Mouse (Mus musculus) WW6 (cell line): Measurements from ENCODE around the gene Eif3f.

Experiments used
- DNase-seq: peaks from one replicate; pipeline ENCODE4 v3.0.0-alpha.2; 2013; ENCODE audit warnings: low read depth, low spot score

Gene Eif3f

GRCm38 (mm10) chr7:108933794-108934731, at the start of gene Eif3f:
TSS of gene Eif3f (plus strand) at chr7:108934417.
- DNase-seq: peak; percentile 90

- no peak for DNase-seq
Observed at GRCm38 (mm10) chr7:108884906-108885305, 49.3 kb upstream of the Eif3f start, which contains the start of gene Olfr518. TSS of gene Olfr518 (minus strand) at chr7:108885006.

DNA sequence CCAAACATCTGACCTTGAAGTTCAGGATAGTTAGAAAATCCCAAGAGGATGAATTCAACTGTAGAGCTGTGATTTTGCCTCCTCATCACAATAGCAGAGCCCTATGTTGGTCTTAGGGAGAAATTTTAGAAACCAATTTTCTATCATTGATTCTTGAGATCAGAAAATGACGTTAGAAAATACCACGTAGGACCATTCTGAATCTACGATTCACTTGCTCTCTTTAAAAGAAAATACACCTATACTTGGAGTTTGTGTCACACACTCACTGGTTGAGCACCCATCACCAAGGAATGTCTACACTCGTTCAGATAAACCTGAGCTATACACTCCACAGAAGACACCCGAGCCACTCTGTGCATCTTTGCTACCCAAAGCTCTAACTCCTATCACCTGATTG, 39.9 kb upstream of the Eif3f start, which contains the start of gene Olfr519:
Gene Olfr519 (minus strand): TSS at position 101 of the 400 bp plus-strand sequence.
- DNase-seq: no peak

GRCm38 (mm10) chr7:108903969-108904368, 30.2 kb upstream of the Eif3f start:
- no peak for DNase-seq

- no peak for DNase-seq
Observed at GRCm38 (mm10) chr7:108927043-108927442, 7.2 kb upstream of the Eif3f start.

DNA sequence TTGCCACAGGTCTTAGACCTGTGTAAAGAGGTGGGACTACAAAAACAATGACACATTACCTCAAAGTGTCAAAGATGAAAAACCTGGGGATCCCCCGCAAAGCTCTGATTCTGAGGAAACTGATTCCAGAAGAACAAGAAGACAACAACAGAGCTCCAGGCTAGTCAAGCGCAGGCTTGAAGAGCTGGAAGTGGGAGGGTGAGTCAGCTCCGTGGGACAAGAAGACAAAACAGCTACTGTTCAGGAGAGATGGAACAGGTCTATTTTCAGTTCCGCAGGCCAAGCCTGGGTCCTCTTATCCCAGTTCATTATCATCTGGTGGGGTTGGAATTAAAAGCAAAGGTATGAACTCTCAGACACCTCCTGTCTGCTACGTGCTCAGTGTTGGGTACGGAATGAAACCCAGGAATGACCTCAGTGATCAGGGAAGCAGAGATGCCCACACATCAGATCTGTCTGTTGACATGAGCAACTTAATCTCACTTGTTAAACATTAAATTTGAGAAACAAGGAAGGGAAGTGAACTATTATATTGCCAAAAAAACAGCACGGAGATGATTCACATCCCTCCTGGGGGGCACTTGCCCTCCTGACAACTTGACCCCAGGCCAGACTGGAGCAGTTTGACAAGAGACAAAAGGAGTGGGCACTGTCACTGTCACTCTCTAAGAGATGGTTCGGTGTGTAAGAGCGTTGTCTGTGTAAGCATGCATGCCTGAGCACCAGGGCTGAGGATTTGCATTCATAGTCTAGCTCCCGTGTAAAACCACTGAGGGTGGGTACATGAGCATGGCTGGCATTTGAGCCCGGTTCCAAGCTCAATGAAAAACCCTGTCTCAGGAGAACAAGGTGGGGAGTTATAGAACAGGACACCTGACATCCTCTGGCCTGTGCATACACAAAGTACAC, 5.7 kb upstream of the Eif3f start:
- DNase-seq: no peak

- no peak for DNase-seq
Observed at GRCm38 (mm10) chr7:108929726-108930393, 4.4 kb upstream of the Eif3f start, which contains the start of gene Nlrp10. TSS of gene Nlrp10 (minus strand) at chr7:108930178.

- no peak for DNase-seq
Observed at GRCm38 (mm10) chr7:108934836-108935235, 619 bp downstream of the Eif3f start.

DNA sequence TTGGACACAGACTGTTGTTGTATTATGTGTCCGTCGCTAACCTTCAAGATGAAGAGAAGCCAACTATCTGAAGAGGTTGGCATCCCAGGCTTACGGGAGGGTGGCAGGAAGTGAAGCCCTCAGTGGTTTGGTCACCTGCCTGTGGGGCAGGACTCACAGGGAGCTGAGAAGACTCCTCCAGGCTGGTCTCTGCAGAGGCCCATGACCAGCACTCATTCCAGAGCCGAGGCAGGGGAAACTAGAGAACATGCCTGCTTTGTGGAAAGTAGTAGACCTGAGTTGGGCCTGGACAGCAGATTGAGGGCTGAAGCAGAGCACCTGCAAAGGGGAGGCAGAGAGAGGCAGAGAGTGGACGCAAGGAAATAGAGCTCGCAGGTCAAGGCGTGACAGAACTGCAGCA, 1.2 kb downstream of the Eif3f start:
- DNase-seq: no peak

- no peak for DNase-seq
Observed at GRCm38 (mm10) chr7:108936591-108936990, 2.4 kb downstream of the Eif3f start.

DNA sequence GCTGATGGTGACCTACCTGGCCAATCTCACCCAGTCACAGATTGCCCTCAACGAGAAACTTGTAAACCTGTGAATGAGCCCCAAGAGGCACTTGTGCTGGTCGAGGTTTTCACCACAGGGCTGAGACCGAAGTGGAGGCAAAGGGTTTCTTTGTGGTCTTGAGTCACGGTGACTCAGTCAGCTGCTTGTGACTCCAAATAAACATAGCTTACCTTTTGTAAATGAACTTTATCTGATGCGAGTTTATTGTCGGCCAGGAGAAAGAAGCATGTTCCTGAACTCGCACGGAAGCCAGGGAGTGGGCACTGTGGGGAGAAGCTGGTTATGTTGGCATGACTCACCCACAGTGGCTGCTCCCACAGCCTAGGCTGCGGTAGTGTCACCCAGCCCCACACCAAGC, 7.2 kb downstream of the Eif3f start:
- DNase-seq: no peak

DNA sequence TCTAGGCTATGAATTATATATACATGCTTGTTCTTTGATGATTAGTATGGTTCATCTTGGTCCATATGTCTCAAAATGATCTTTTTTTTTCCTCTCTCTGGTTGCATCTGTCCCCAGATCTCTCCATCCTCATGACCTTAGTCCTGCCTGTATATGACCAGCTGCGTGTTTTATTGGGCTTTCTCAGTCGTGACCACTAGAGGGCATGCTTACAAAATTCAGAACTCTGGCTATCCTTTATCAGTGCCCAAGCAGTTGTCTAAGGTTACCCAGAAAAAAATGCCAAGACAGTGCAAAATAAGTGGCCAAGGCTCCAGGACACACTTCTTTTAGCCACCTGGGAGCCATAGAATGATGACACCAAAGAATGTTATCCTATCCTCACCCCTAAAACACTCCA, 9.8 kb downstream of the Eif3f start:
- DNase-seq: no peak

DNA sequence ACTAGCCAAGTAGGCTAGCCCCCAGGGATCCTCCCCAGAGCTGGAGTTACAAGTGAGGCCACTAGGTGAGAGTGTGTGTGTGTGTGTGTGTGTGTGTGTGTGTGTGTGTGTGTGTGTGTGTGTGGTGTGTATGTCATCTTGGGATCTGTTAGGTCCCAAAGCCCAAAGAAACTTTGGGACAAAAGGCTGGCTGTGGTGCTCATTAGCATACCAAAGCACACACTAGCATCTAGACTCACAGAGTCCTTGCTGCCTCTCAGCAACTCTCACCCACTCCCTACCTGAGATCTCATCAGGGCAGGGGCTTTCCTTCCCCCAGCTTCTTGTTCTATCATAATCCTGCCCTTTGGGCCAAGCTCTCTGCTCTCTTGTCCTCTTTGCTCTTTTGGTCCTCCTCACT, 14.4 kb downstream of the Eif3f start:
- DNase-seq: no peak

DNA sequence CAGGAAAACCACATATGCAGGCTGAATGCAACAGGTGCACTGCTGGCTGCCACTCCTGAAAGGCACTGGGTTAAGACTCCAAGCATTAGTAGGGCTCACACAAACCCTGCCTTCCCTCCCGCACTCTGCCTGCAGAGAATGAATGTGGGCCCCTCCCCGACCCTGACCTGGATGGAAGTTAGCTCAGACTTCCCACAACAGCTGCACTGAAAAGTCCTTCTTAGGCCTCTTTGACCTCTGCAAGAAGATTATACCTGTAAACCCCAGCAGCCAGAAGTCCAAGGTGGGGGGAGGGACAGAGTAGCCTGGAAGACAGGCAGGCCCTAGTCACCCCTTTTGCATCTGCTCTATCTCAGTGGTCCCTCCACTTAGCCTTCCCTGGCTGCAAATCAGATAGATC, 15.1 kb downstream of the Eif3f start:
- DNase-seq: no peak

DNA sequence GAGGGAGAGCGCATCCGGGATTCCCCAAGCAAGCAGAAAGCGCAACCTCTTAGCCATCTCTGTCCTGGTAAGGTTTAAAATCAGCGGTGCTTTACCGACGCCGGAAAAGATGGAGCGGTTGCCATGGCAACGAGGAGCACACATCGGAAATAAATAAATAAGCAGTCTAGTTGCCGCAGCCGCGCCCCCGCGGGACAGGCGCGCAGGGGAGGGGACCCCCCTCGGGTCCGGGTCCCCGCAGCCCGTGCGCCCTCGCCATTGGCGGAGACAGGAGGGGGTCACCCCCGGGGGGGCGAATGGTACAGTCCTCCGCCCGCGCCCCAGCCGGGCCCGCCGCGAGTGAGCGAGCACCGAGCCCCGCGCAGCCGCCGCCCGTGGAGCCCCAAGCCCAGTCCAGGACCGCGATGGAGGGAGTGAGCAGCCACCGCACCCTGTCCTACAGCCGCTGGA, 16.1 kb downstream of the Eif3f start, which contains the start of gene Tub:
Gene Tub (plus strand): TSS at position 27 of the 450 bp plus-strand sequence.
- no peak for DNase-seq

DNA sequence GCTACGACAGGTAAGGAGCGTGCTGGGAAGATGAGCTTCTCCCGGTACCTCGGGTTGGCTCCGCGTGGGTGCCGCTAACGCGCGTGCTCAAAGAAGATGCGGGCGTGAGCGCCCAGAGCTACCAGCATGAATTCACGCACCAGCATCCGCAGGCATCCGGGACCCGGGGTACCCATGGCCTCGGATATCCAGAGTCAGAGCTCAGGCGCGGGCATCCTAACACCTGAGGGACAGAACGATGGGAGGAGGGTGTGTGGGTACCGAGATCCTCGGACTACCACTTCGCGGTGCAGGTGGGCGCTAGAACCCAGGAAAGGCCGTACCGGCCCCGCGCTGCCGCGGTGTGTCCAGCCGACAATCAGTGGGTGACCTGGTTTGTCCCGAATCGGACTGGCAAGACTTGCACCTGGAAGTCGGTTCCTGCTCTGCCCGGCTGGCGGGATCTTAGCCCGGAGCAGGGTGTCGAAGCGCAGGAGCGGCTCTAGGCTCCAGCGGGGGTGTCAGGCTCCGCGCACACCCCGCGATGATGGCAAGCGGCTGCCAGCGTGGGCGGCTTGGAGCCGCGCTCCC, 16.6 kb downstream of the Eif3f start:
- DNase-seq: no peak

DNA sequence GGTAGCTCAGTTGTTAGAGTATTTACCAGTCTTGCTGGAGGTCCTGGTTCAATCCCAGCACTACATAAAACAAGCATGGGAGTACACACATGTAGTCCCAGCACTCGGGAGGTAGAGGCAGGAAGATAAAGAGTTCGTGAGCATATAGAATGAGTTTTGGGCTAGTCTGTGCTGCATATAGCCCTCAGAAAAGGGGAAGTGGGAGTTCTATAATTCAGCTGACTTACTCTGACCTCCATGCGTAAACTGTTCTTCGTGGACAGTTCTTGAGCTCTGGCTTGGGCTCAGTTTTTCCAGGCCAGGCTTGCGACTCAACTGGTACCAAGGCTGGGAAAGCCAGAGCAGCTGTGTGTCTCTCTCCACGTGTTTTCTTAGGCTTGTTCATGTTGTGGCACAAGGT, 18.6 kb downstream of the Eif3f start:
- DNase-seq: no peak

DNA sequence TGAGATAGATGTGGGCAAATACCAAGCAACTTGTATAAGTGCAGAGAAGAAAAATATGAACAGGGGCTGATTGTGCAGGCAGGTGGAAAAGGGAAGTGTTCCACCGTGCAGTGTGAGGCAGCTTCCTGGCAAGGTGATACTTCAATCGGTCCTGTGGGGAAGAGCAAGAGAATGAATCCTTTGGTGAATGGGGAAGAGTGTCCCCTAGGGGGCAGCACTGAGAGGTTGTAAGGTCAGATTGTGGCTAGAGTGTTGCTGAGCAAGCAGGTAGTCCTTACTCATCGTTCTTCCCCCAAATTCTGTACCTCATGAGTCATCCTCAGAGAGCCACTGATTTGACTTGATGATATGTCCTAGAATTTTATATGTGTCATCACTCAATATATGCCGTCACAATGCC, 20.0 kb downstream of the Eif3f start:
- no peak for DNase-seq

DNA sequence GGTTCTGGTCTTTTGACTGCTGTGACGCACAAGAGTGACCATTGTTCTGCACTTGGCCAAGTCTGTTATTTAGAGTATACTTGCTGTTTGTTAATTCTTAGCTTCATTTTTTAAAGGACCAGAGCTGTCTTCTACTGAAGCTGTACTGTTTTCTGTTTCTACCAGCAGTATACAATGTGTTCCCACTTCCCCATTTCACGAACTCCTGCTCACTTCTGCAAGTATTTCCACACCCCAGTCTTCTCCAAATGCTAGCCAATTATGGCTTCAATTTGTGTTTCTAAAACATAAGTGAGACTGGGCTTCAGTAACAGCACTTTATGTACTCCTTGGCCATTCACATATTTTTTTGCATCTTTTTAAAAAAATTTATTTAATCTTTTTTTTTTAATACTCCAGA, 23.5 kb downstream of the Eif3f start:
- no peak for DNase-seq

DNA sequence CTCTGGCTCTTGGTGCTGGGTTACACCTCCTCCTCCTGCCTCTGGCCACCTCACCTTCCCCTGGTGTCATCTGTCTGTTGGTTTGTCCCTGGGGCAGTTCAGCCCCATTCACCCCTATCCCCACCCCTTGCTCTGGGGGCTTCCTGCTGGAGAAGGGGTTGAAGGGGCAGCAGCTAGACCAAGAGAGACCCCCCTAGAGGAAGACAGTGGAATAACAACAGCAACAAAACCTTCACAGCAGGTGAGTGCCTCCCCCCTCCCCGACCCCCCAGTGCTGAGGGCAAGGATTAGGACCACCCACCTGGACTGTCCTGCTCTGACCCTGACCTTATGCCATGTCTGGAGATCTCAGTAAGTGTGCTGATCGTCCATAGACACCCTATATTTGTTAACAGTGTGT, 31.8 kb downstream of the Eif3f start:
- DNase-seq: no peak

GRCm38 (mm10) chr7:108966742-108967362, 32.6 kb downstream of the Eif3f start:
- DNase-seq: no peak
